In the genomic region with DNA sequence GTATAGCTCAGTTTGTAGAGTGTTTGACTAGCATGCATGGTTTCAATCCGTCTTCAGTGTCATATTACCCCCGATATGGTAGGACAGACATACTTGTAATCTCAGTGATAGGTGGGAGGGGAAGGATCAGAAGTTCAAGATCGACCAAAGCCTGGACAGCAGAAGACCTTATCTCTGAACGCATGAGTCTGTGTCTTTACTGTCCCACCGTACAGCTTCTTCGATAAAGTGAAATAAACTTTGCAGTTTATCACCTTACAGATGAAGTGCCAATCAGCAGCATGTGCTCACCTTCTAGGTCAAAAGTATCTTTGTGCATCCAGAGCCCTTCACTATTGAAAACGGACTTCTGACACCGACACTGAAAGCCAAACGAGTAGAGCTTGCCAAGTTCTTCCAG, we compare ENCODE assay signal across 23 mouse cellular contexts. TPM values are rescaled to one million over a fixed set of nuclear protein-coding genes. Genes with fewer than 3 reads are reported as not detected.
DNase-seq lines count a peak whose midpoint lies in the region; ATAC-seq and TF ChIP-seq lines count a peak whose summit lies in the region.
"Had no signal": no experiment of that assay in that cellular context is flagged by ENCODE, and none has a peak within 500 bp of the region (broad histone marks: within the 10 kb centered on the region; RNA-seq: fewer than 3 reads in every experiment).

No protein-coding gene starts in this region.

- no peaks in the 10 kb centered on the region for H3K4me1 ChIP-seq in intestine, postnatal 0 days (replicated peaks; ENCODE audit: control insufficient read depth, insufficient read depth, low read length)
- H3K4me1 ChIP-seq in intestine, embryonic 16.5 days (ENCODE audit: control insufficient read depth, insufficient read depth, low read length): no peaks in the 10 kb centered on the region
- peaks cover 70% of the 10 kb centered on the region for H3K4me1 ChIP-seq in liver, embryonic 13.5 days (replicated peaks)
- H3K4me1 ChIP-seq in liver, postnatal 0 days (ENCODE audit: insufficient read depth): peaks cover 6% of the 10 kb centered on the region
- H3K4me1 ChIP-seq in forebrain, postnatal 0 days (ENCODE audit: insufficient read depth): no peaks in the 10 kb centered on the region
- no peaks in the 10 kb centered on the region for H3K4me1 ChIP-seq in forebrain, embryonic 15.5 days
- H3K4me1 ChIP-seq: embryonic facial prominence, embryonic 12.5 days had no signal

- no peaks in the 10 kb centered on the region for H3K27me3 ChIP-seq in intestine, postnatal 0 days (replicated peaks; ENCODE audit: control insufficient read depth, insufficient read depth, low read length)
- H3K27me3 ChIP-seq in intestine, embryonic 16.5 days (replicated peaks; ENCODE audit: control insufficient read depth, insufficient read depth, low read length): no peaks in the 10 kb centered on the region
- H3K27me3 ChIP-seq in liver, embryonic 13.5 days: no peaks in the 10 kb centered on the region
- H3K27me3 ChIP-seq in liver, postnatal 0 days (ENCODE audit: insufficient read depth, low read length): no peaks in the 10 kb centered on the region
- H3K27me3 ChIP-seq in forebrain, postnatal 0 days (ENCODE audit: insufficient read depth, low read length): no peaks in the 10 kb centered on the region
- no peaks in the 10 kb centered on the region for H3K27me3 ChIP-seq in forebrain, embryonic 15.5 days
- H3K27me3 ChIP-seq: embryonic facial prominence, embryonic 12.5 days; forebrain, embryonic 12.5 days; heart, embryonic 13.5 days; hindbrain, embryonic 12.5 days; Patski had no signal

- 79% methylated on average over 9 of the region's 9 CpGs for WGBS in intestine, postnatal 0 days
- 89% methylated on average over 9 of the region's 9 CpGs for WGBS in intestine, embryonic 16.5 days
- 34% methylated on average over 9 of the region's 9 CpGs for WGBS in liver, embryonic 13.5 days (ENCODE audit: insufficient replicate concordance)
- 58% methylated on average over 9 of the region's 9 CpGs for WGBS in liver, postnatal 0 days (ENCODE audit: insufficient replicate concordance)
- WGBS in forebrain, postnatal 0 days: 91% methylated on average over 9 of the region's 9 CpGs
- 95% methylated on average over 9 of the region's 9 CpGs for WGBS in forebrain, embryonic 15.5 days

- no peaks in the 10 kb centered on the region for H3K9me3 ChIP-seq in intestine, postnatal 0 days (ENCODE audit: control insufficient read depth)
- no peaks in the 10 kb centered on the region for H3K9me3 ChIP-seq in intestine, embryonic 16.5 days (ENCODE audit: control insufficient read depth, low read length)
- no peaks in the 10 kb centered on the region for H3K9me3 ChIP-seq in liver, embryonic 13.5 days (replicated peaks)
- H3K9me3 ChIP-seq in liver, postnatal 0 days (ENCODE audit: low read length): no peaks in the 10 kb centered on the region
- no peaks in the 10 kb centered on the region for H3K9me3 ChIP-seq in forebrain, postnatal 0 days (ENCODE audit: low read length)
- H3K9me3 ChIP-seq in forebrain, embryonic 15.5 days: no peaks in the 10 kb centered on the region
- H3K9me3 ChIP-seq: embryonic facial prominence, embryonic 12.5 days; forebrain, embryonic 12.5 days; heart, embryonic 13.5 days; hindbrain, embryonic 12.5 days had no signal

- peak; percentile 21; the same call in 1 of the 2 replicates for TF ChIP-seq EP300 in liver, postnatal 0 days (IDR thresholded peaks at IDR 0.05; ENCODE audit: low read depth)

- no peak overlapping the region for H3K4me2 ChIP-seq in intestine, postnatal 0 days (replicated peaks; ENCODE audit: low read depth)
- no peak overlapping the region for H3K4me2 ChIP-seq in intestine, embryonic 16.5 days (ENCODE audit: low read depth, low read length)
- H3K4me2 ChIP-seq in liver, embryonic 13.5 days: no peak overlapping the region
- H3K4me2 ChIP-seq in liver, postnatal 0 days (ENCODE audit: low read depth, low read length): no peak overlapping the region
- H3K4me2 ChIP-seq in forebrain, postnatal 0 days (ENCODE audit: low read depth): no peak overlapping the region
- H3K4me2 ChIP-seq in forebrain, embryonic 15.5 days (replicated peaks): no peak overlapping the region
- H3K4me2 ChIP-seq: embryonic facial prominence, embryonic 12.5 days; forebrain, embryonic 12.5 days; heart, embryonic 13.5 days; hindbrain, embryonic 12.5 days had no signal

- TF ChIP-seq CTCF in intestine, postnatal 0 days (IDR thresholded peaks at IDR 0.05; ENCODE audit: low read depth): no peak
- TF ChIP-seq CTCF in liver, postnatal 0 days (IDR thresholded peaks at IDR 0.05; ENCODE audit: low read depth): no peak
- no peak for TF ChIP-seq CTCF in forebrain, postnatal 0 days (IDR thresholded peaks at IDR 0.05; ENCODE audit: low read depth)

- H3K4me3 ChIP-seq in intestine, postnatal 0 days (ENCODE audit: low read depth, low read length): no peak overlapping the region
- no peak overlapping the region for H3K4me3 ChIP-seq in intestine, embryonic 16.5 days (ENCODE audit: low read length)
- no peak overlapping the region for H3K4me3 ChIP-seq in liver, embryonic 13.5 days (replicated peaks)
- H3K4me3 ChIP-seq in liver, postnatal 0 days (ENCODE audit: low read depth, low read length): no peak overlapping the region
- no peak overlapping the region for H3K4me3 ChIP-seq in forebrain, postnatal 0 days (ENCODE audit: low read depth, low read length)
- no peak overlapping the region for H3K4me3 ChIP-seq in forebrain, embryonic 15.5 days
- H3K4me3 ChIP-seq: embryonic facial prominence, embryonic 12.5 days; forebrain, embryonic 12.5 days; gastrocnemius, adult 2 months; heart, embryonic 13.5 days; hindbrain, embryonic 12.5 days had no signal

- no peak overlapping the region for H3K9ac ChIP-seq in intestine, postnatal 0 days (ENCODE audit: low read depth, low read length)
- H3K9ac ChIP-seq in intestine, embryonic 16.5 days (ENCODE audit: low read depth, low read length): no peak overlapping the region
- H3K9ac ChIP-seq in liver, embryonic 13.5 days: no peak overlapping the region
- no peak overlapping the region for H3K9ac ChIP-seq in liver, postnatal 0 days (replicated peaks)
- no peak overlapping the region for H3K9ac ChIP-seq in forebrain, postnatal 0 days
- H3K9ac ChIP-seq in forebrain, embryonic 15.5 days (replicated peaks): no peak overlapping the region
- H3K9ac ChIP-seq: embryonic facial prominence, embryonic 12.5 days; forebrain, embryonic 12.5 days; heart, embryonic 13.5 days; hindbrain, embryonic 12.5 days had no signal

- peaks cover 83% of the 10 kb centered on the region for H3K36me3 ChIP-seq in intestine, postnatal 0 days (ENCODE audit: control insufficient read depth, insufficient read depth)
- 0 out of 2 replicates have a peak, but pooled peaks cover 2% of the 10 kb centered on the region for H3K36me3 ChIP-seq in intestine, embryonic 16.5 days (ENCODE audit: control insufficient read depth, insufficient read depth, low read length)
- peaks cover 90% of the 10 kb centered on the region for H3K36me3 ChIP-seq in liver, embryonic 13.5 days
- H3K36me3 ChIP-seq in liver, postnatal 0 days (replicated peaks; ENCODE audit: insufficient read depth, low read length): peaks cover 78% of the 10 kb centered on the region
- peaks cover 32% of the 10 kb centered on the region for H3K36me3 ChIP-seq in forebrain, postnatal 0 days (ENCODE audit: insufficient read depth)
- H3K36me3 ChIP-seq in forebrain, embryonic 15.5 days: peaks cover 16% of the 10 kb centered on the region

- H3K27ac ChIP-seq in intestine, postnatal 0 days (ENCODE audit: low read depth, low read length): peak overlapping the region; percentile 31; the same call in 1 of the 2 replicates
- no peak overlapping the region for H3K27ac ChIP-seq in intestine, embryonic 16.5 days (ENCODE audit: low read length)
- H3K27ac ChIP-seq in liver, embryonic 13.5 days: peak overlapping the region; percentile 67
- no peak overlapping the region for H3K27ac ChIP-seq in liver, postnatal 0 days (ENCODE audit: low read depth)
- no peak overlapping the region for H3K27ac ChIP-seq in forebrain, postnatal 0 days (ENCODE audit: low read depth, low read length)
- no peak overlapping the region for H3K27ac ChIP-seq in forebrain, embryonic 15.5 days (replicated peaks)
- H3K27ac ChIP-seq: embryonic facial prominence, embryonic 12.5 days; forebrain, embryonic 12.5 days; gastrocnemius, adult 2 months; heart, embryonic 13.5 days; hindbrain, embryonic 12.5 days had no signal

- no peak for DNase-seq in liver, embryonic 13.5 days
- DNase-seq in liver, postnatal 0 days: no peak
- no peak for DNase-seq in ovary, postnatal 36 days (ENCODE audit: low spot score)
- no peak for DNase-seq in forebrain, postnatal 0 days
- DNase-seq: adrenal gland, postnatal 14 days; cerebellum, adult 11-12 months; cerebellum, adult 9-10 months; cerebellum, postnatal 25 days; gastrocnemius, adult 2 months; gastrocnemius, postnatal 25 days; heart, postnatal 36 days had no signal

- ATAC-seq in intestine, postnatal 0 days: no peak
- ATAC-seq in intestine, embryonic 16.5 days: no peak
- ATAC-seq in liver, embryonic 13.5 days (ENCODE audit: low read depth): peak; percentile 82
- ATAC-seq in liver, postnatal 0 days: no peak
- ATAC-seq in forebrain, postnatal 0 days: no peak
- no peak for ATAC-seq in forebrain, embryonic 15.5 days (replicated peaks)
- ATAC-seq: activated CD4-positive, CD25-positive, alpha-beta regulatory T cell, adult 4 months; Patski had no signal

RNA-seq across cellular contexts. Expression of a gene that starts 20.8 kb away (rescaled TPM):
- polyA plus RNA-seq in intestine, postnatal 0 days (2015; fragmentation: Nextera tagmentation; extraction: Ambion mirVana): 39.8 and 44.7 TPM in 2 replicates
- 92.7 and 101 TPM in 2 replicates for polyA plus RNA-seq in intestine, embryonic 16.5 days (2015; fragmentation: Nextera tagmentation; extraction: Ambion mirVana)
- polyA plus RNA-seq in liver, embryonic 13.5 days (2015; fragmentation: Nextera tagmentation; extraction: Ambion mirVana): 64.9 and 74.9 TPM in 2 replicates
- 49.0 and 49.9 TPM in 2 replicates for polyA plus RNA-seq in liver, postnatal 0 days (2015; fragmentation: Nextera tagmentation; extraction: Ambion mirVana)
- 35.2 and 39.4 TPM in 2 replicates for total RNA-seq in forebrain, postnatal 0 days (2014; rRNA removed)
- polyA plus RNA-seq in forebrain, postnatal 0 days (2015; fragmentation: Nextera tagmentation; extraction: Ambion mirVana): 32.8 and 48.0 TPM in 2 replicates
- 64.6 and 66.4 TPM in 2 replicates for polyA plus RNA-seq in forebrain, embryonic 15.5 days (2015; fragmentation: Nextera tagmentation; extraction: Ambion mirVana)

RNA-seq across cellular contexts. Expression of a gene that starts 21.0 kb away (rescaled TPM):
- 21.3 and 23.2 TPM in 2 replicates for polyA plus RNA-seq in intestine, postnatal 0 days (2015; fragmentation: Nextera tagmentation; extraction: Ambion mirVana)
- polyA plus RNA-seq in intestine, embryonic 16.5 days (2015; fragmentation: Nextera tagmentation; extraction: Ambion mirVana): 24.4 and 27.4 TPM in 2 replicates
- polyA plus RNA-seq in liver, embryonic 13.5 days (2015; fragmentation: Nextera tagmentation; extraction: Ambion mirVana): 16.7 and 18.2 TPM in 2 replicates
- polyA plus RNA-seq in liver, postnatal 0 days (2015; fragmentation: Nextera tagmentation; extraction: Ambion mirVana): 9.7 and 10.5 TPM in 2 replicates
- 36.6 and 43.7 TPM in 2 replicates for total RNA-seq in forebrain, postnatal 0 days (2014; rRNA removed)
- polyA plus RNA-seq in forebrain, postnatal 0 days (2015; fragmentation: Nextera tagmentation; extraction: Ambion mirVana): 21.9 and 27.5 TPM in 2 replicates
- 29.5 and 29.7 TPM in 2 replicates for polyA plus RNA-seq in forebrain, embryonic 15.5 days (2015; fragmentation: Nextera tagmentation; extraction: Ambion mirVana)

RNA-seq across cellular contexts. Expression of a gene that starts 43.3 kb away (rescaled TPM):
- polyA plus RNA-seq in intestine, postnatal 0 days (2015; fragmentation: Nextera tagmentation; extraction: Ambion mirVana): 1,862 and 1,917 TPM in 2 replicates
- 589 and 886 TPM in 2 replicates for polyA plus RNA-seq in intestine, embryonic 16.5 days (2015; fragmentation: Nextera tagmentation; extraction: Ambion mirVana)
- 116 and 134 TPM in 2 replicates for polyA plus RNA-seq in liver, embryonic 13.5 days (2015; fragmentation: Nextera tagmentation; extraction: Ambion mirVana)
- polyA plus RNA-seq in liver, postnatal 0 days (2015; fragmentation: Nextera tagmentation; extraction: Ambion mirVana): 397 and 414 TPM in 2 replicates
- total RNA-seq in forebrain, postnatal 0 days (2014; rRNA removed): 15.9 and 22.7 TPM in 2 replicates
- polyA plus RNA-seq in forebrain, postnatal 0 days (2015; fragmentation: Nextera tagmentation; extraction: Ambion mirVana): 16.4 and 16.6 TPM in 2 replicates
- polyA plus RNA-seq in forebrain, embryonic 15.5 days (2015; fragmentation: Nextera tagmentation; extraction: Ambion mirVana): 9.9 and 10.3 TPM in 2 replicates

RNA-seq across cellular contexts. Expression of a gene that starts 54.0 kb away (rescaled TPM):
- 0.12 and 0.17 TPM in 2 replicates for polyA plus RNA-seq in intestine, postnatal 0 days (2015; fragmentation: Nextera tagmentation; extraction: Ambion mirVana)
- 0.04 and 0.06 TPM in 2 replicates for polyA plus RNA-seq in intestine, embryonic 16.5 days (2015; fragmentation: Nextera tagmentation; extraction: Ambion mirVana)
- polyA plus RNA-seq in liver, embryonic 13.5 days (2015; fragmentation: Nextera tagmentation; extraction: Ambion mirVana): not detected in 2 replicates
- polyA plus RNA-seq in liver, postnatal 0 days (2015; fragmentation: Nextera tagmentation; extraction: Ambion mirVana): 0.02 TPM in 1 of 2 replicates, not detected in the other
- total RNA-seq in forebrain, postnatal 0 days (2014; rRNA removed): 0.08 and 0.14 TPM in 2 replicates
- 0.22 and 0.31 TPM in 2 replicates for polyA plus RNA-seq in forebrain, postnatal 0 days (2015; fragmentation: Nextera tagmentation; extraction: Ambion mirVana)
- polyA plus RNA-seq in forebrain, embryonic 15.5 days (2015; fragmentation: Nextera tagmentation; extraction: Ambion mirVana): not detected in 2 replicates
- total RNA-seq: adrenal gland, adult 18-20 months; adrenal gland, postnatal 14 days; granulocyte monocyte progenitor cell, adult 5-6 weeks had no signal
- polyA plus RNA-seq: activated CD4-positive, CD25-positive, alpha-beta regulatory T cell, adult 4 months; embryonic facial prominence, embryonic 12.5 days; forebrain, embryonic 12.5 days; heart, embryonic 13.5 days; heart, postnatal 0 days; hindbrain, embryonic 12.5 days had no signal

Comparison
In these comparisons a context has a peak if more than half of its experiments do, and no peak if none do; other contexts are left out.
1. H3K27ac ChIP-seq: peak in intestine, postnatal 0 days (single experiment) and liver, embryonic 13.5 days (single experiment); none in intestine, embryonic 16.5 days (single experiment), liver, postnatal 0 days (single experiment), forebrain, postnatal 0 days (single experiment) and forebrain, embryonic 15.5 days (single experiment).